Mouse (Mus musculus) liver, embryonic 12.5 days (tissue): ENCODE measurements around the gene Pcp4l1. TPM values are rescaled to one million over a fixed set of nuclear protein-coding genes. Genes with fewer than 3 reads are reported as not detected.

Experiments
- ATAC-seq: fragments of 200-750 bp; cut with Nextera tagmentation; 2 replicates; pipeline ENCODE4 v1.8.0; 2017; ENCODE audit warnings: moderate number of reproducible peaks, mild to moderate bottlenecking, moderate library complexity
- H3K27ac ChIP-seq: fragments of 300-500 bp; sonication (generic); 2 replicates; pipeline ENCODE4 v1.5.1; 2016; ENCODE audit warnings: mild to moderate bottlenecking
- H3K27me3 ChIP-seq: fragments of 300-500 bp; sonication (generic); replicated peaks from 2 replicates; pipeline ENCODE4 v1.6.1; 2016; ENCODE audit warnings: mild to moderate bottlenecking, moderate library complexity
- H3K36me3 ChIP-seq: fragments of 300-500 bp; sonication (generic); 2 replicates; pipeline ENCODE4 v1.6.1; 2016; ENCODE audit warnings: mild to moderate bottlenecking, moderate library complexity
- H3K4me1 ChIP-seq: fragments of 300-500 bp; sonication (generic); 2 replicates; pipeline ENCODE4 v1.6.1; 2016
- H3K4me2 ChIP-seq: fragments of 300-500 bp; sonication (generic); 2 replicates; pipeline ENCODE4 v1.6.1; 2016; ENCODE audit warnings: mild to moderate bottlenecking, moderate library complexity
- H3K4me3 ChIP-seq: fragments of 300-500 bp; sonication (generic); 2 replicates; pipeline ENCODE4 v1.5.1; 2016; ENCODE audit warnings: mild to moderate bottlenecking, moderate library complexity
- H3K9ac ChIP-seq: fragments of 300-500 bp; sonication (generic); 2 replicates; pipeline ENCODE4 v1.6.1; 2016; ENCODE audit warnings: mild to moderate bottlenecking, moderate library complexity
- H3K9me3 ChIP-seq: fragments of 300-500 bp; sonication (generic); replicated peaks from 2 replicates; pipeline ENCODE4 v1.6.1; 2016; ENCODE audit warnings: mild to moderate bottlenecking, moderate library complexity
- WGBS: fragments of 180-500 bp; shearing (Covaris S2); methylation state at CpG from one replicate; pipeline ENCODE4 v1.1.7; 2016; ENCODE audit not compliant: insufficient replicate concordance; 5-methylcytosine and 5-hydroxymethylcytosine counted together
- polyA plus RNA-seq: library from polyadenylated mRNA; unstranded; fragments of >200 nt; fragmentation: Nextera tagmentation; extraction: Ambion mirVana; gene quantifications from 2 replicates; pipeline ENCODE4 v1.2.1, GENCODE M21; 2016

Gene Pcp4l1
- polyA plus RNA-seq, 1 experiment from 2014 or later = 1.2 TPM

DNA sequence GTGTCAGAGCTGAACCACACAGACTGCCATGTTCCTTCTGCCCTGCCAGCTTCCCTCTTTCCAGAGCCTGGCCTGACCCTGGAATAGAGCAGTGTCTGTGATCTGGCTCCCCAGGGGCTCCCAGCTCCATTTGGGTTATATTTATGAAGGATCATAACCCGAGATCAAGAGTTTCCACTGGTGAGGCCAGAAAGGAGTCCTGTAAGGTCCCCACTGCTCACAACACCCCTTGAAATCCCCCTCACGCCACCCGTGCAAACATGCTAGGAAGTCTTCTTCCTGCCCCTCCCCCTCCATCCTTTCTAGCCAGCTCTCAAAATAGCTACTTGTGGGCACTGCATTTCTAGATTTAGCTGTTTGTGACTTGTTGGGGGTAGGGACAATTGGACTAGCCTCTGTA, 12.4 kb downstream of the Pcp4l1 start:
- Histone ChIP-seq H3K9me3 (no peaks in the 10 kb centered on the region), H3K4me1 (no peaks in the 10 kb centered on the region), H3K36me3 (no peaks in the 10 kb centered on the region), H3K9ac (no peak overlapping the region), H3K4me3 (no peak overlapping the region), H3K27ac (no peak overlapping the region), H3K4me2 (no peak overlapping the region), H3K27me3 (0 out of 2 replicates have a peak, but pooled peaks cover 13% of the 10 kb centered on the region)
- WGBS = 26% methylated on average over 3 of the region's 3 CpGs
- ATAC-seq = no peak

DNA sequence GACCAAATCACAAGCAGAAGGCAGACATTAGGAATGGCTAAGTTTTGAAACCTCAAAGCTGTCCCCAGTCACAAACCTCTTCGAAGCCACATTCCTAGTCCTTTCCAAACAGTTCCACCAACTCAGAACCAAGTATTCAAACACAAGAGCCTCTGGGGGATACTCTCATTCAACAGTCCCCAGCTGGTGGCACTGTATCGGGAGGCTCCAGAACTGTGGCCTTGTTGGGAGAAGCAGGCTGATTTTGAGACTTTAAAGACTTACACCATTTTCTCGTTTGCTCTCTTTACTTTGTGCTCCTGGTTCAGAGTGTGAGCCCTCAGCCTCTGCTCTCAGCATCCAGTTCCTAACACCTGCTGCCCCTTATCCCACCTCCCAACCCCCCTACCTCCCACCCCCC, 13.0 kb downstream of the Pcp4l1 start:
- 73% methylated on average over 3 of the region's 3 CpGs for WGBS
- H3K27me3 ChIP-seq = 0 out of 2 replicates have a peak, but pooled peaks cover 12% of the 10 kb centered on the region
- no peaks in the 10 kb centered on the region for H3K36me3 ChIP-seq
- no peak overlapping the region for H3K4me2 ChIP-seq
- H3K9me3 ChIP-seq = no peaks in the 10 kb centered on the region
- H3K27ac ChIP-seq = no peak overlapping the region
- no peak overlapping the region for H3K9ac ChIP-seq
- no peaks in the 10 kb centered on the region for H3K4me1 ChIP-seq
- H3K4me3 ChIP-seq = no peak overlapping the region
- ATAC-seq = no peak

DNA sequence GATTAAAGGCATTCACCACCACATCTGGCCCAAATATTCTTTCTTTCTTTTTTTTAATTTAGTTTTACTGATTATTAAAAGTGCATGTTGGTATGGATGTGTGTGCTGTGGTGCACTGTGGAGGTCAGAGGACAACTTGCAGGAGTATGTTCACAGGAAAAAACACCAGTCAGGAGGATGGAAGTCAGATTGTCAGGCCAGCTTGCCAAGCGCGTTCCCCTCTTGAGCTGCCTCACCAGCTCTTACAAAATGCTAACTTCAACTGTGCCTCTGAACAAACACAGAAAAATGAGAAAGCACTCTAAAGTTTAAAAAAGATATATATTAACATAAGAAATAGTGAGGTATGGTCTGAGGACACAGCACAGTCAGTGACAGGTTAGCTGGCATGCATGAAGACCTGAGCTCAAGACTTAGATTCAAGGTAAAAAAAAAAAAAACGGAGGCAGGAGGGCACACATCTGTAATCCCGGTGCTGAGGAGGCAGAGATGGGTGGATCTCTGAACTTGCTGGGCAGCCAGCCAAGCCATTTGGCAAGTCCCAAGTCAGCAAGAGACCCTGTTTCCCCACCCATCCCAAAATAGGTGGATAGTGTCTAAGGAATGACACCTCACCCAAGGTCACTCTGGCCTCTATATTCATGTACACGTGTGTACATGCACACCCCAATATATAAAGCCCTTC, 16.4 kb downstream of the Pcp4l1 start:
- Histone ChIP-seq H3K9ac (no peak overlapping the region), H3K4me2 (no peak overlapping the region), H3K27ac (no peak overlapping the region), H3K4me1 (no peaks in the 10 kb centered on the region), H3K27me3 (no peaks in the 10 kb centered on the region), H3K36me3 (no peaks in the 10 kb centered on the region), H3K4me3 (no peak overlapping the region), H3K9me3 (no peaks in the 10 kb centered on the region)
- ATAC-seq = no peak
- 59% methylated on average over 5 of the region's 5 CpGs for WGBS

DNA sequence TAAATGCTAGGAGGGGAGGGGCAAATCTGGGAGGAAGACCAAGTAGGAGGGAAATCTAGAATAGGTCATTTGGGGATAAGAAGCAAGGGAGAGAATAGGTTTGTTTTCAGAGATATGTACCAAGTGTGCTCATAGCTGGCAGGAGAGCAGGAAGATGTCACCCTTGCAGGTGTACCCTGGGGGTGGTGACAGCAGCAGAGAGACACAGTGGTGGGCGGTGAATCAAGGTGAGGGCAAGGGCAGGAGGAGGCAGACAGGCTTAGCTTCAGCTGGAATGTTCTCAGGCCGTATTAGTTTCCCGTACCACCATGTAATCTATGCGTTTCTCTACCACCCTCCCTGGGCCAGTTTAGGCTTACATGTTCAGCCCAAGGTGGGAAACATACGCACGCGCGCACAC, 23.3 kb downstream of the Pcp4l1 start:
- Histone ChIP-seq H3K4me2 (no peak overlapping the region), H3K4me1 (no peaks in the 10 kb centered on the region), H3K27me3 (peaks cover 17% of the 10 kb centered on the region), H3K36me3 (no peaks in the 10 kb centered on the region), H3K9ac (no peak overlapping the region), H3K4me3 (no peak overlapping the region), H3K27ac (no peak overlapping the region), H3K9me3 (no peaks in the 10 kb centered on the region)
- no peak for ATAC-seq
- 84% methylated on average over 8 of the region's 8 CpGs for WGBS

DNA sequence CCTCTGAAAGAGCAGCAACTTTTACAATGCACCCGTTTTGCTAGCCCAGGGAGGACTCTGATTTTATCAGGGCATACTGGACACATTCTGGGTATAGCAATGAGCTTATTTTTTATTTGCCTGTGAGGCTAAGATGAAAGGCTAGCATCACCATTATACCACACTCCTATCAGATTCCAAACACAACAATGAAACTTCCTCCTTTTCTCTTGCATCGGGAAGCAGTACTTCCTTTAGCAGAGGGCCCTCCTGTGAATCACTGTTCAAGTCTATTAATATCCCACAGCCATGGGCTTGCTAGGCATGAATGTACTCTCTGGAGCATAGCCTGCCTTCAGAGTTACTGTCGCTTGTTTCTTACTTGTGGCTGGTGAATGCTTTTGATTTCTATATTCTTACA, 24.9 kb downstream of the Pcp4l1 start:
- no peaks in the 10 kb centered on the region for H3K36me3 ChIP-seq
- no peak overlapping the region for H3K4me2 ChIP-seq
- peaks cover 18% of the 10 kb centered on the region for H3K27me3 ChIP-seq
- no peaks in the 10 kb centered on the region for H3K4me1 ChIP-seq
- H3K9me3 ChIP-seq = no peaks in the 10 kb centered on the region
- no peak for ATAC-seq
- no peak overlapping the region for H3K9ac ChIP-seq
- WGBS = 8% methylated on average over 3 of the region's 3 CpGs
- no peak overlapping the region for H3K4me3 ChIP-seq
- H3K27ac ChIP-seq = no peak overlapping the region

DNA sequence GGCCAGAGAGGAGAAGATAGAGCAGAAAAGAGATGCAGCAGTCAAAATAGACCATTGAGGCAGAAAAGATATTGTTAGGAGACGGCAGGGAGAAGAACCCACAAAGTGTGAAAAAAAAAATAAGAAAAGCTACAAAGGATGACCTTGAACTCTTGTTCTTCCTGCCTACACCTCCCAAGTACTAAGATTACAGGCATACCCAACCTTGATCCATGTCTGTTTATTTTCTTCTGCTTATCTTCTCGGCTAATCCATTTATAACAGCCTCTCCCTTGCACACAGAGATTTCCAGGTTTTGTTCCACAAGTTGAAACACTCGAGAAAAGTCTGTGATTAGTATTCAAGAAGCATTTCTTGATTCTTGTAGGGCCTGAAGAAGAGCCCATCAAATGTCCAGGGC, 26.2 kb downstream of the Pcp4l1 start:
- Histone ChIP-seq H3K9ac (no peak overlapping the region), H3K4me3 (no peak overlapping the region), H3K36me3 (no peaks in the 10 kb centered on the region), H3K4me2 (no peak overlapping the region), H3K27me3 (peaks cover 29% of the 10 kb centered on the region), H3K27ac (no peak overlapping the region), H3K9me3 (no peaks in the 10 kb centered on the region), H3K4me1 (no peaks in the 10 kb centered on the region)
- ATAC-seq = no peak
- WGBS = 41% methylated on average over 3 of the region's 3 CpGs

DNA sequence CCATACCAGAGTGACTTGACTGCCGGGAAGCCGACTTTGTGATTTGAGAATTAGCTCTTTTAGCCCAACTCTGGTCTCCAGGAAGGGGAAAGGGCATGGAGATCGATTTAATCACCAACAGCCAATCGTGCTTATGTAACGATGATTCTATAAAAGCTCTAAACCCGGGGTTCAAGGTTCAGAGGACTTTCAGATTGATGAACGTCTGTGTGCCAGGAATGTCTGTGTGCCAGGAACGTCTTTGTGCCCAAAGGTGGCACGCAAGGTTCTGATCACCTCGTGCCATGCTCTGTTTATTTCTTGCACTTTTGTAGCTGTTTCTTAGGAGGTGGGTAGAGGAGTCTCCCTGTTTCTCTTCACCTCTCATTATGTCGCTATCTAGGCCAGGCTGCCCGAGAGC, 27.2 kb downstream of the Pcp4l1 start:
- ATAC-seq = no peak
- WGBS = 75% methylated on average over 12 of the region's 12 CpGs
- no peak overlapping the region for H3K4me3 ChIP-seq
- H3K9ac ChIP-seq = no peak overlapping the region
- no peak overlapping the region for H3K4me2 ChIP-seq
- H3K27ac ChIP-seq = no peak overlapping the region
- H3K27me3 ChIP-seq = peaks cover 29% of the 10 kb centered on the region
- H3K36me3 ChIP-seq = no peaks in the 10 kb centered on the region
- no peaks in the 10 kb centered on the region for H3K9me3 ChIP-seq
- no peaks in the 10 kb centered on the region for H3K4me1 ChIP-seq

DNA sequence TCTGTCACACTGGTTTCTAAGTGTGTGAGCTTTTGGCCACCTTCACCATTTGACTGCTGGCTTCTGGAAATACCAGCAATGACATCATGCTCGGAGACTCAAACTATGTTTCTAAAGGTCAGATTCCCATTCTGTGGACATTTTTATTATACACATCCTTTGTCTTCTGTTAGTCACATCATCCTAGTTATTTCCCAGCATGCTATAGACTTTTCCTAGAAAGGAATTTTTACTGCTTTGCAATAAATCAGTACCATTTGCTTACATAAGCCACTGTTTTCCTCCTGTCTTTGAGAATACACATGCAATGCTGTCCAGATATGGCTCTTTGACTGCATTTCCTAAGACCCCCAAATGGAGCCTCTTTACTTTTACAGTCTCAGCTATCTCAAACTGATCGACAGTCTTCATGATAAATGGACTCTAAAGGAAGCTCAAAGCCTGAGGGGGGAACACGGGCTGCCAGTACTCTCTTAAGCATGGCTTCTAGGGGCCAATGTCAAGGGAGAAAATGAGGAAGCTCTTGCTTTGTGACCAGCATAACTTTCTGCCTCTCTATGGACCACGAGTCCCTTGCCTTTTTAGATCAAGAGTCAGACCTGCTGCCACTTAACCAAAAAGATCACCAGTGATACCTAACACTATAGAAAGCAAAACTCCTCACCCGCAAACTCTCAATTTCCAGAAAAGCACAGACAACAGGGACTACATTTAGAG, 30.3 kb downstream of the Pcp4l1 start:
- Histone ChIP-seq H3K4me3 (no peak overlapping the region), H3K4me1 (peaks cover under 1% of the 10 kb centered on the region; the same call in 1 of the 2 replicates), H3K9me3 (no peaks in the 10 kb centered on the region), H3K27me3 (peaks cover 34% of the 10 kb centered on the region), H3K27ac (no peak overlapping the region), H3K36me3 (no peaks in the 10 kb centered on the region), H3K9ac (no peak overlapping the region), H3K4me2 (no peak overlapping the region)
- WGBS = 39% methylated on average over 5 of the region's 5 CpGs
- no peak for ATAC-seq

DNA sequence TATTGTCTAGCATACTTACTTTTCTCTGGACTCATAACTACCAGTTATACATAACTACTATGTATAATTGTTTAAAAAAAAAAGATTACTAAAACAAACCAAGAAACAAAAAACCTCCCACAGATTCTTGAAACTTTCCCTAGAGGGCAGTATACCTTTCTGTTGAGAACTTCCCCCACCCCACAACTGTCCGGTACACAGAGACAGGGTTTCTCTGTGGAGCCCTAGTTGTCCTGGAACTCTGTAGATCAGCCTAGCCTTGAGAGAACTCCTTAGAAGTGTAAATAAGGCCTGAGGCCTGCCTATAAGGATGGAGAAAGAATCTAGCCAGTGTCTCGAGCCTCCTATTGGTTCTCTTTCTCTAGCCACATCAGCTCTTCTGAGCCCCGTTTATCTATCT, 31.8 kb downstream of the Pcp4l1 start:
- ATAC-seq = no peak
- Histone ChIP-seq H3K4me1 (peaks cover 14% of the 10 kb centered on the region), H3K9ac (no peak overlapping the region), H3K4me2 (no peak overlapping the region), H3K4me3 (no peak overlapping the region), H3K9me3 (no peaks in the 10 kb centered on the region), H3K36me3 (no peaks in the 10 kb centered on the region), H3K27ac (no peak overlapping the region), H3K27me3 (peaks cover 49% of the 10 kb centered on the region)
- WGBS = 28% methylated on average over 3 of the region's 3 CpGs

DNA sequence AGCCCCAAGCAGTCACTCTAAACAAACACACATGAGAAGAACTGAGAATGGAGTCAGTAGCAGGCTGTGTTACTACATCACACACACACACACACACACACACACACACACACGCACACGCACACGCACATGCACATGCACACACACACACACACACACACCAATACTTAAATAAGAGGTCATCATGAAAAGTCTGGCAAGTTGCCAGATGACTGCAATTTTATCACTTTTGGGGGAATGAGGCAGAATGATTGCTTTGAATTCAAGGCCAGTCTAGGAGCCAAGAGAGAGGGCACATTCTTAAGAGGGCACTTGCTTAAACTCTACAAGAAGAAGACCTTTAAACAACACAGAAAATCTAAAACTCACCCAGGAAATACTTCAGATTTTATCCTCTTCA, 33.5 kb downstream of the Pcp4l1 start:
- Histone ChIP-seq H3K36me3 (no peaks in the 10 kb centered on the region), H3K4me1 (peaks cover 14% of the 10 kb centered on the region), H3K4me2 (no peak overlapping the region), H3K4me3 (no peak overlapping the region), H3K27me3 (peaks cover 50% of the 10 kb centered on the region), H3K9me3 (no peaks in the 10 kb centered on the region), H3K9ac (no peak overlapping the region), H3K27ac (no peak overlapping the region)
- WGBS = 60% methylated on average over 3 of the region's 3 CpGs
- no peak for ATAC-seq

DNA sequence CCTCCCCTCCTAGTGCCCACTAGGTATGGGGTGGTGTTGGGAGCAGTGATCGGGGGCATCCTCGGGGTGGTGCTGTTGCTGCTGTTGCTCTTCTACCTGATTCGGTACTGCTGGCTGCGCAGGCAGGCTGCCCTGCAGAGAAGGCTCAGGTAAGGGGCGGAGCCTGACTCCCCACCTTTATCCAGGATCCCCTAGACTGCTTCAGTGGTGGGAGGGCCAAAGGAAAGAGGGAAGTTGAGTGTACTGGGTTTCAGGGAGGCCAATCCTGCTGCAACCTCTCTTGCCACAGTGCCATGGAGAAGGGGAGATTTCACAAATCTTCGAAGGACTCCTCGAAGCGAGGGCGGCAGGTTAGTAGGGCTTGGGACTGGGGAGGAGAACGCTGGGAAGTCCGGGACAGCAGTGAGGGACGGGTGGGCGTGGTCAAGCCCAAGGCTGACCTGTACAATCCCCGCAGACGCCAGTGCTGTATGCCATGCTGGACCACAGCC, 36.5 kb downstream of the Pcp4l1 start:
- ATAC-seq = peak; percentile 47; the same call in 1 of the 2 replicates
- Histone ChIP-seq H3K27ac (no peak overlapping the region), H3K36me3 (no peaks in the 10 kb centered on the region), H3K4me3 (no peak overlapping the region; the same call in 1 of the 2 replicates), H3K9me3 (no peaks in the 10 kb centered on the region), H3K4me2 (peak overlapping the region; percentile 49), H3K9ac (no peak overlapping the region), H3K4me1 (peaks cover 14% of the 10 kb centered on the region), H3K27me3 (peaks cover 64% of the 10 kb centered on the region)
- 6% methylated on average over 15 of the region's 15 CpGs for WGBS

DNA sequence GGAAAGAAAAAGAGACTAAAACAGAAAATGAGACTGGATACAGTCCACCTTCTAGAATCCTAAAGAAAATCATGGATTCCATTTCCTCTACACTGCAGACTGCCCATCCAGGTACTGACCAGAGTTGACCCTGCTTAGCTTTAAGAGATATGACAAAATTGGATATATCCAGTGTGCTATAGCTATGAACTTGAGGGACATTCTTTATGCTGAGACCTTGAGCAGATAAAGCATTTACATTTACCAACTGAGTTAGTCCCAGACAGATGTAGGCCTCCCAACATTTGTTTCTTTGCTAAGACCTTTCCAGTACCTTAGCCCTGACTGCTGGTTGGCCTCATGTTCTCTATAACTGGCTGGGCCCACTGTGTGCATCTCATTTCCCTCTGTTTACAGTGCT, 38.1 kb downstream of the Pcp4l1 start:
- H3K27ac ChIP-seq = no peak overlapping the region
- H3K4me2 ChIP-seq = no peak overlapping the region
- no peak overlapping the region for H3K9ac ChIP-seq
- H3K36me3 ChIP-seq = no peaks in the 10 kb centered on the region
- H3K4me3 ChIP-seq = no peak overlapping the region
- H3K9me3 ChIP-seq = no peaks in the 10 kb centered on the region
- peaks cover 14% of the 10 kb centered on the region for H3K4me1 ChIP-seq
- H3K27me3 ChIP-seq = peaks cover 68% of the 10 kb centered on the region
- ATAC-seq = no peak
